Mouse (Mus musculus) midbrain, embryonic 14.5 days (tissue): Measurements from ENCODE around the gene Shisa3. TPM values are rescaled to one million over a fixed set of nuclear protein-coding genes. Genes with fewer than 3 reads are reported as not detected.

Experiments
- ATAC-seq: fragments of 200-750 bp; cut with Nextera tagmentation; 2 replicates; pipeline ENCODE4 v1.8.0; 2017; ENCODE audit warnings: moderate number of reproducible peaks, moderate library complexity; ENCODE audit not compliant: low FRiP score, low TSS enrichment
- DNase-seq: peaks from one replicate; pipeline ENCODE4 v3.0.0-alpha.2; 2015
- H3K27ac ChIP-seq: fragments of 300-500 bp; sonication (generic); replicated peaks from 2 replicates; pipeline ENCODE4 v1.5.1; 2014; ENCODE audit warnings: mild to moderate bottlenecking, low read depth, low read length, moderate library complexity
- H3K27me3 ChIP-seq: fragments of 300-500 bp; sonication (generic); 2 replicates; pipeline ENCODE4 v1.6.1; 2014; ENCODE audit warnings: low read length, control low read depth, mixed read lengths; ENCODE audit not compliant: control insufficient read depth, insufficient read depth
- H3K36me3 ChIP-seq: fragments of 300-500 bp; sonication (generic); 2 replicates; pipeline ENCODE4 v1.6.1; 2014; ENCODE audit warnings: low read length, control low read depth; ENCODE audit not compliant: control insufficient read depth, insufficient read depth
- H3K4me1 ChIP-seq: fragments of 300-500 bp; sonication (generic); 2 replicates; pipeline ENCODE4 v1.6.1; 2014; ENCODE audit warnings: mild to moderate bottlenecking, antibody characterized with exemption, low read length, control low read depth; ENCODE audit not compliant: control insufficient read depth, insufficient read depth
- H3K4me2 ChIP-seq: fragments of 300-500 bp; sonication (generic); 2 replicates; pipeline ENCODE4 v1.6.1; 2014; ENCODE audit warnings: mild to moderate bottlenecking, low read length, moderate library complexity
- H3K4me3 ChIP-seq: fragments of 300-500 bp; sonication (generic); replicated peaks from 2 replicates; pipeline ENCODE4 v1.5.1; 2014; ENCODE audit warnings: low read depth, low read length
- H3K9ac ChIP-seq: fragments of 300-500 bp; sonication (generic); replicated peaks from 2 replicates; pipeline ENCODE4 v1.6.1; 2014; ENCODE audit warnings: mild to moderate bottlenecking, low read length, moderate library complexity
- H3K9me3 ChIP-seq: fragments of 300-500 bp; sonication (generic); 2 replicates; pipeline ENCODE4 v1.6.1; 2016; ENCODE audit warnings: low read length, control low read depth, mixed read lengths; ENCODE audit not compliant: control insufficient read depth
- WGBS: fragments of 180-500 bp; shearing (Covaris S2); extraction: QIAGEN DNeasy Blood & Tissue Kit; methylation state at CpG from one replicate; pipeline ENCODE4 v1.1.7; 2014; 5-methylcytosine and 5-hydroxymethylcytosine counted together
- polyA plus RNA-seq: library from polyadenylated mRNA; unstranded; fragments of >200 nt; fragmentation: Nextera tagmentation; extraction: Ambion mirVana; gene quantifications from 2 replicates; pipeline ENCODE4 v1.2.1, GENCODE M21; 2014

The Shisa3 gene
- polyA plus RNA-seq, 1 experiment from 2014 or later, result 32.7 TPM

DNA sequence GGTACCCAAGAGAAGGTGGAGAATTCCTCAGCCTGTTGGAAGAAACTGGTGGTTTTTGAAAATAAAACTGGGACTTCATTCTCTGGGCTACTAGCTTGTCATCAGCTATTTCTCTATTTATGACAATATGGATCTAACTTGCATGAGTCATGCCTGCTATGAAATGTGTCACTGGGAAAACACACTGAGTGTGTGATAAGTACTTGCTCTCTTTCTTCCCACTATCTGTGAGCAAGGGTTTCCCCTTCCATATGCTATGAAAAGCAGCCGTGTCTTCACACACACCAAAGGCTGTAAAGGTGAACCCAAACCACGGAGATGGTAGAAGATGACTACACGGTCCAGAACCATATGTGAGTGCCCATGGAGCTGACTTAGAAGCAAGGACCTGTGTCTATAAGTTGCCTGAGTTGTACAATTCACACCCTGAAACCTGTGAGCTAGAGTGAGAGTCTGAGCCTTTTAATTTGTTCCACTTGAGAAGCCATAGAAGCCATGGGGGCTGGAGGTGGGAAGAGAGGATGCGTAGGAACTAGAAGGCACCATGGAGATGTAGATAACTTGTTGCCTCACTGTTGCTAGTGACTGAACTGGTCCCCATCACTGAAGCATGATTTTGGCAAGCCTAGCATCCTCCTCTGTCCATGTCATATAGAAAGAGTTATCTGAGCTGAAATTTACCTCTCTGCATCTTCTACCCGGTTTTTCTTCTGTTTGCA is 36.0 kb downstream of the Shisa3 start:
- DNase-seq (no peak), ATAC-seq (no peak)
- H3K27ac ChIP-seq, result no peak overlapping the region
- peaks cover 35% of the 10 kb centered on the region for H3K36me3 ChIP-seq
- H3K4me1 ChIP-seq, result no peaks in the 10 kb centered on the region
- no peak overlapping the region for H3K4me3 ChIP-seq
- no peaks in the 10 kb centered on the region for H3K9me3 ChIP-seq
- no peak overlapping the region for H3K4me2 ChIP-seq
- H3K27me3 ChIP-seq, result peaks cover 92% of the 10 kb centered on the region
- no peak overlapping the region for H3K9ac ChIP-seq
- 95% methylated on average over 5 of the region's 5 CpGs for WGBS

GRCm38 (mm10) chr5:67646756-67647529 is 39.3 kb downstream of the Shisa3 start:
- no peaks in the 10 kb centered on the region for H3K9me3 ChIP-seq
- H3K4me2 ChIP-seq, result no peak overlapping the region
- no peak overlapping the region for H3K9ac ChIP-seq
- H3K27me3 ChIP-seq, result peaks cover 92% of the 10 kb centered on the region
- H3K4me1 ChIP-seq, result no peaks in the 10 kb centered on the region
- peaks cover 58% of the 10 kb centered on the region for H3K36me3 ChIP-seq
- ATAC-seq, result no peak
- 90% methylated on average over 20 of the region's 20 CpGs for WGBS
- no peak for DNase-seq
- no peak overlapping the region for H3K4me3 ChIP-seq
- H3K27ac ChIP-seq, result no peak overlapping the region

GRCm38 (mm10) chr5:67647568-67647967 is 39.9 kb downstream of the Shisa3 start:
- peaks cover 88% of the 10 kb centered on the region for H3K27me3 ChIP-seq

DNA sequence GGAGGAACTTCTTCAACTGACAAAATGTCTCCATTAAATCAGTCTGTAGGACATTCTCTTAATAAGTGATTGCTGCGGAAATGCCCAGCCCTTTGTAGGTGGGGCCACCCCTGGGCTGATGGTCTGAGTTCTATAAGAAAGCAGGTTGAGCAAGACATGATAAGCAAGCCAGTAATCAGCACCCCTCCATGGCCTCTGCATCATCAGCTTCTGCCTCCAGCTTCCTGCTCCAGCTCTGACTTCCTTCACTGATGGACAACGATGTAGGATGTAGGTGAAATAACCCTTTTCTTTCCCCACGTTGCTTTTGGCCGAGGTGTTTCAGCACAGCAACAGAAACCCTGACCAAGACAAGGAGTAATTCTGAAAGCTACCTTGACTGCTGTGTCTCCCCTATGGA is 41.5 kb downstream of the Shisa3 start:
- Histone ChIP-seq H3K27ac (no peak overlapping the region), H3K4me1 (no peaks in the 10 kb centered on the region), H3K36me3 (peaks cover 53% of the 10 kb centered on the region), H3K27me3 (peaks cover 90% of the 10 kb centered on the region), H3K9ac (no peak overlapping the region), H3K4me3 (no peak overlapping the region), H3K4me2 (no peak overlapping the region), H3K9me3 (no peaks in the 10 kb centered on the region)
- no peak for ATAC-seq
- 94% methylated on average over 4 of the region's 4 CpGs for WGBS
- no peak for DNase-seq

More at GRCm38 (mm10) chr5:67647568-67647967, 39.9 kb downstream of the Shisa3 start:
- Histone ChIP-seq H3K4me3 (no peak overlapping the region), H3K27ac (no peak overlapping the region), H3K36me3 (peaks cover 58% of the 10 kb centered on the region), H3K9me3 (no peaks in the 10 kb centered on the region), H3K9ac (no peak overlapping the region), H3K4me2 (no peak overlapping the region), H3K4me1 (no peaks in the 10 kb centered on the region)
- 79% methylated on average over 21 of the region's 21 CpGs for WGBS
- ATAC-seq (no peak), DNase-seq (no peak)

DNA sequence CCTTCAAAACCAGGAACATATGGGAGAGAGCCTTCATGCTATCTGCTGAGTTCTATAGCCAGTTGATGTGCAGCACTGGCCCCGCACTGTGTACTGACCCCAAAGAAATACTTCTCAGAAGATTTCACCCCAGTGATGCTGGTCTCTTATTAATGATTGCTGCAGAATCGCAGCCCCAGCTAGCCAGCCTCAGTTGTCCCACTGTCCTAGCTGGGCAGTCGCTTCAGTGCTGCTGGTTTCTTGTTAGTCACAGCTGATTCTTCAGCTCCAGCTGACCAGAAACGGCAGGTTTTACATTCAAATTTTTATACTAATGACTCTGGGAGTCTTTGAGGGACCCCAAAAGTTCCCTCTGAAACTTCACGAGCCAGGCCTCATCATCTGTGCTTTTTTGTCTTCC is 42.3 kb downstream of the Shisa3 start:
- DNase-seq (no peak), ATAC-seq (no peak)
- H3K27ac ChIP-seq, result no peak overlapping the region
- H3K4me1 ChIP-seq, result no peaks in the 10 kb centered on the region
- no peak overlapping the region for H3K4me2 ChIP-seq
- no peak overlapping the region for H3K9ac ChIP-seq
- no peak overlapping the region for H3K4me3 ChIP-seq
- WGBS, result 92% methylated on average over 5 of the region's 5 CpGs
- peaks cover 88% of the 10 kb centered on the region for H3K27me3 ChIP-seq
- peaks cover 50% of the 10 kb centered on the region for H3K36me3 ChIP-seq
- H3K9me3 ChIP-seq, result no peaks in the 10 kb centered on the region

- H3K36me3 ChIP-seq, result peaks cover 36% of the 10 kb centered on the region
- no peak for DNase-seq
- peaks cover 81% of the 10 kb centered on the region for H3K27me3 ChIP-seq
- no peak overlapping the region for H3K9ac ChIP-seq
- no peak overlapping the region for H3K4me2 ChIP-seq
- WGBS, result 90% methylated on average over 4 of the region's 4 CpGs
- no peak for ATAC-seq
- no peaks in the 10 kb centered on the region for H3K9me3 ChIP-seq
- peaks cover 16% of the 10 kb centered on the region for H3K4me1 ChIP-seq
- H3K4me3 ChIP-seq, result no peak overlapping the region
- H3K27ac ChIP-seq, result no peak overlapping the region
Measured at GRCm38 (mm10) chr5:67652468-67652867, 44.8 kb downstream of the Shisa3 start.

DNA sequence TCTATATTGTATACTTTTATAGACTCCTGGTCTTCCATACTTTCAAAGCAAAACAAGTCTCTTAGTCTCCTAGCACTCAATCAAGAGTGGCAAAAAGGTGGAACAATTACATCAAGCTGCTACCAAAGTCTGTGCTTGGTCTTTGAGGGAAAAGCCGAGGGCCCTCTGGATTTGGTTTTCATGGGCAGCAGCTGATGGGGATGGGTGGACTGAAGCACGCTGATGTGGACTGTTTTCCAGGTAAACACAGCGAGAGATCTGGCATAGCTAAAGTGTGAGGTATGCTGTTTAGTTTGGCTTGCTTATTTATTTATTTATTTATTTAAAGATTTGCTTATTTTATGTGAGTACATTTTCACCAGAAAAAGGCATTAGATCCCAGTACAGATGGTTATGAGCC is 45.9 kb downstream of the Shisa3 start:
- ATAC-seq, result no peak
- H3K36me3 ChIP-seq, result peaks cover 27% of the 10 kb centered on the region
- no peak overlapping the region for H3K27ac ChIP-seq
- WGBS, result 97% methylated on average over 3 of the region's 3 CpGs
- no peaks in the 10 kb centered on the region for H3K9me3 ChIP-seq
- no peak overlapping the region for H3K9ac ChIP-seq
- no peak overlapping the region for H3K4me3 ChIP-seq
- no peak for DNase-seq
- H3K4me1 ChIP-seq, result peaks cover 18% of the 10 kb centered on the region
- H3K27me3 ChIP-seq, result peaks cover 79% of the 10 kb centered on the region
- no peak overlapping the region for H3K4me2 ChIP-seq

- Histone ChIP-seq H3K9me3 (no peaks in the 10 kb centered on the region), H3K27me3 (peaks cover 78% of the 10 kb centered on the region), H3K27ac (no peak overlapping the region), H3K36me3 (peaks cover 18% of the 10 kb centered on the region), H3K4me3 (no peak overlapping the region), H3K9ac (no peak overlapping the region), H3K4me2 (no peak overlapping the region), H3K4me1 (peaks cover 18% of the 10 kb centered on the region)
- ATAC-seq, result no peak
- DNase-seq, result peak; percentile 31
- WGBS, result 33% methylated on average over 5 of the region's 5 CpGs
Measured at GRCm38 (mm10) chr5:67654572-67654971, 46.9 kb downstream of the Shisa3 start.
